Mouse (Mus musculus) duodenum, adult 2 months (tissue): ENCODE results near the gene Oxa1l. TPM values are rescaled to one million over a fixed set of nuclear protein-coding genes. Genes with fewer than 3 reads are reported as not detected.

Experiments
- polyA plus RNA-seq: library from polyadenylated mRNA; depleted of rRNA; stranded (reverse); fragments of >200 nt; gene quantifications from 2 replicates; pipeline ENCODE4 v1.2.3, GENCODE M21; 2012; ENCODE audit warnings: low replicate concordance; rRNA removed

The Oxa1l gene
- 160 and 217 TPM in 2 replicates for polyA plus RNA-seq

DNA sequence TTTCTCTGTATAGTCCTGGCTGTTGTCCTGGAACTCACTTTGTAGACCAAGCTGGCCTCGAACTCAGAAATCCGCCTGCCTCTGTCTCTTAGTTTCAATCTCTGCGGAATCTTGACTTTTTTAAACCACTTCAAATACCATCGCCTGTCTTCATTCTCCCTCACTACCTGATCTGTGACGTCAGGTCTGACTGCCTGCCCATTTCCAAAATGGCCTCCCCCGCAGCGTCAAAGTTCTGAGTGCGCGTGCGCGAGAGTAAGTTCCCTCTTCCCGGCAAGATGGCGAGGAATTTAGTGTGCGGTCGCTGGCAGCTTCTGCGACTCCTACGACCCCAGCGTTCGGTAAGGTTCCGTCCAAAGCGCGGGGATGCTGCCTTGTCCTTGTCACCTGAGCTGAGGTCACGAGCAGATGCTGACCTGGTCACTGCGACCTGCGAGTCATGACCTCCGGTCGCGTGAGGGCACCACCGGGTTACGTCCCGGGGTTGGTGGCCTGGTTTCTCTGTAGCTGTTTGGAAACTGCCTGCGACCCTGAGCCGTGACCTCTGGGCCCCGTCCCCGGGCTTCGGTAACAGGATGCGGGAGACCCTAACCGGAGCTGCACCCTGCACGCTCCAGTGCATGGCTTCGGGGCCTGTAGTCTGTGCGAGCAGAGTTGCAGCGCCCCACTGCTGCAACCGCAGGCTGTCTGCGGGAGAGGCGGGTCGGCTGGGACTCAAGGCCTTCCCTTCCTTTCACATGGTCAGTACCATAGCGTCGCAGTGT lies at the start of gene Oxa1l:
Gene Oxa1l (plus strand): TSS at position 258 of the 764 bp plus-strand sequence.

DNA sequence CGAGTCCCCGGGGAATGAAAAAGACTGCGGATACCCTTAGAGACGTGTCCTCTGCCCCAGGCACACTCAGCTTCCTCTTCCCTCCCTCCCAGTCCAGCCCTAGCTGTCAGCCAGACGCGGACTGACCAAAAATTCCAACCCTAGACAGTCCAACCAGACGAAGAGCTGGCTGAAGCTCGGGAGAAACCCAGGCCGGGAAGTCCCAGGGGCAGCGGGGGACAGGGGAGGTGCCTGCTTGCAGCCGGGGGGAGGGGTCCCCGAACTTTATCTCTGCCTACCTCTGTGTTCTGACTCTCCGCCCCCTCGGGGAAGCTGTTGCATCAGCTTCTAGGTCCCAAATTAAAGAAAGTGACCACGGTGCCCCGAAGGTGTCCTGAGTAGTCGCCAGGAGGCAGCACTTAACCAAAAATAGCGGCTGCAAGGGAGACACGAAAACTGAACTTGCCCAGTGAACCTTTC lies 57.0 kb downstream of the Oxa1l start, which contains the start of gene Slc7a7:
Gene Slc7a7 (minus strand): TSS at position 158 of the 459 bp plus-strand sequence.

Other genes with a start within 250 kb of the Oxa1l start
- 983 and 1,121 TPM in 2 replicates for gene Dad1, start 106.7 kb upstream of the Oxa1l start, polyA plus RNA-seq
- gene Abhd4, start 106.6 kb upstream of the Oxa1l start, polyA plus RNA-seq, result 51.1 and 58.3 TPM in 2 replicates
- gene Olfr49, start 75.9 kb upstream of the Oxa1l start, polyA plus RNA-seq, result not detected in 2 replicates
- 98.2 and 314 TPM in 2 replicates for gene Slc7a7, start 56.9 kb downstream of the Oxa1l start, polyA plus RNA-seq
- 432 and 2,473 TPM in 2 replicates for gene Mrpl52, start 66.1 kb downstream of the Oxa1l start, polyA plus RNA-seq
- 91.4 and 100.0 TPM in 2 replicates for gene Mmp14, start 70.8 kb downstream of the Oxa1l start, polyA plus RNA-seq
- gene Lrp10, start 103.3 kb downstream of the Oxa1l start, polyA plus RNA-seq, result 234 and 458 TPM in 2 replicates
- gene Rem2, start 115.3 kb downstream of the Oxa1l start, polyA plus RNA-seq, result 0.16 and 0.18 TPM in 2 replicates
- 8.3 and 21.4 TPM in 2 replicates for gene Prmt5, start 156.7 kb downstream of the Oxa1l start, polyA plus RNA-seq
- 8.0 and 8.5 TPM in 2 replicates for gene Haus4, start 193.8 kb downstream of the Oxa1l start, polyA plus RNA-seq
- 2.8 and 3.3 TPM in 2 replicates for gene Ajuba, start 216.7 kb downstream of the Oxa1l start, polyA plus RNA-seq
- 4.0 and 6.6 TPM in 2 replicates for gene 4931414P19Rik, start 245.2 kb downstream of the Oxa1l start, polyA plus RNA-seq